Mouse (Mus musculus) embryonic stem cell, embryonic (primary cell): ENCODE measurements around the gene Palb2.

Source experiments
- CTCF ChIA-PET, 4 experiments: fragments of 300-600 bp in 2 of 4; fragments of 350-600 bp in 2 of 4; sonication (Branson Sonifier 250); formaldehyde crosslinking; loops; one replicate each; lab custom pipeline; 2022; ENCODE audit warnings: inconsistent platforms in 2 of 4; lab: Charles Lee
- POLR2A ChIA-PET, 4 experiments: fragments of 300-600 bp in 2 of 4; fragments of 350-600 bp in 2 of 4; sonication (Branson Sonifier 250); formaldehyde crosslinking; loops; one replicate each; lab custom pipeline; 2022; ENCODE audit warnings: antibody characterized with exemption in 4 of 4, inconsistent platforms in 1 of 4; lab: Charles Lee

Palb2 gene

DNA sequence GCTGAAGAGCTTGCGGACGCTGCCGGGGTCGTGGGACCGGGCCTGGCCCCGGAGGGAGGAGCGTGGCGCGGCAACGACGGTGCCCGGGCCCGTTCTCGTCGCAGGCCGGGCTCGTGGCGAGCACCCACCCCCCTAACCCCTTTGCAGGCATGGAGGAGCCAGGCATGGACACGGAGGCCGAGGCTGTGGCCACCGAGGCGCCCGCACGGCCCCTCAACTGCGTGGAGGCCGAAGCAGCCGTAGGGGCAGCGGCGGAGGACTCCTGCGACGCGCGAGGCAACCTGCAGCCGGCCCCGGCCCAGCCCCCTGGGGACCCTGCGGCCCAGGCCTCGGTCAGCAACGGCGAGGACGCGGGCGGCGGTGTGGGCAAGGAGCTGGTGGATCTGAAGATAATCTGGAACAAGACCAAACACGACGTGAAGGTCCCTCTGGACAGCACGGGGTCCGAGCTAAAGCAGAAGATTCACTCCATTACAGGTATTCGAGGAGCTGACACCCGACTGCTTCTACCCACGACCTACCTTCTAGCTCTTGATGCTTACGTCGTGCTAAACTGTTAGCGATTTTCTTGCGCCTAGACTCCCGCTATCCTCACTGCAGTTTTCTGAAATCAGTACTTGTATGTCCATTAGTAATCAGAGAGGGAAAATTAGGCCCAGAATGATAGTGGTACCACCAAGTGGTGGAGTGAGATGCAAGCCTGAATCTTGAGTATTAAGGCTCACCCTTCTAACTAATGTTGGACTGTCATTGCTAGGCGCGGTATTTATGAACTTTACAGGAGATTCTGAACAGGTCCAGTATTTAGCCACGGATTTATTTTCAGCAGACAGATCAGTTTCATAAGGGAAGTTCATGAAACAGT is 65.0 kb downstream of the Palb2 start:
- ChIA-PET POLR2A (interaction anchor here in 3 of 4 experiments (0.6 to 6.3 kb wide), 66 partner anchors 9 to 360 kb away, joined by 3 to 101 read pairs (median 5); partner anchors contain the start of genes Dctn5 (in 3 of the 3), Palb2 (in 3 of the 3), Cog7 (in 2 of the 3) and Gga2 (in 2 of the 3)), CTCF (interaction anchor here in 1 of 4 experiments (0.6 to 1.5 kb wide), 5 partner anchors 27 to 333 kb away, joined by 3 to 7 read pairs (median 3); partner anchors contain the start of gene Scnn1g)

DNA sequence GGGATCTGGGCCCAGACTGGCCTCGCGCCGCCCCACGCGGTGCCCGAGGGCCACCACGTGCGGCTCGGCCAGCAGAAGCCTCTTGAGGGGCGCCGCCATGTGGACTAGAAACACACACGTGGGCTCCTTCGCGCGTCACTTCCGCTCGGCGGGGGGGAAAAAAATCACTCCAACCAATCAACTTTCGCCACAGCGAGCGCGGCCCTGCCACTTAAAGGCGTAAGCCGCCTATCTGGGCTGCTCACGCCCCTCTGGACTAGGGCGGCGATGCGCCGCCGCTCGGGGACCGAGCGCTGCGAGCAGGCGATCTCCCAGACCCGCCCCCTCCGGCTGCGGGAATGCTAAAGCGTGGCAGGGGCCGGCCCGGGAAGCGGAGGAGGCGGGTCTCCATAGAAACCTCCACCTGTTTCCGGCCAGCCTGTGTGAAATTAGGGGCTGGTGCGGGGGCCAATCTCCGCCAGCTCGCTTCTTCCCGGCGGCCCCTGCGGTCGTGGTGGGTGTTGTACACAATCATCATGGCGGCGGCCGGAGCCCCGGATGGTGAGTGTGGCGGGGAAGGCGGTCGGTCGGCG is 65.8 kb downstream of the Palb2 start, which contains the start of the genes Ubfd1 and Ears2:
TSS of gene Ubfd1 (plus strand) at position 231 of the 572 bp plus-strand sequence.
TSS of gene Ears2 (minus strand) at position 319 of the 572 bp plus-strand sequence.
- CTCF ChIA-PET: interaction anchor here in 1 of 4 experiments (0.6 to 1.5 kb wide), 5 partner anchors 28 to 333 kb away, joined by 3 to 7 read pairs (median 3); partner anchors contain the start of gene Scnn1g
- POLR2A ChIA-PET: interaction anchor here in 3 of 4 experiments (0.6 to 6.3 kb wide), 62 partner anchors 9 to 360 kb away, joined by 3 to 101 read pairs (median 5); partner anchors contain the start of genes Dctn5 (in 3 of the 3), Palb2 (in 3 of the 3), Cog7 (in 2 of the 3) and Gga2 (in 2 of the 3)

DNA sequence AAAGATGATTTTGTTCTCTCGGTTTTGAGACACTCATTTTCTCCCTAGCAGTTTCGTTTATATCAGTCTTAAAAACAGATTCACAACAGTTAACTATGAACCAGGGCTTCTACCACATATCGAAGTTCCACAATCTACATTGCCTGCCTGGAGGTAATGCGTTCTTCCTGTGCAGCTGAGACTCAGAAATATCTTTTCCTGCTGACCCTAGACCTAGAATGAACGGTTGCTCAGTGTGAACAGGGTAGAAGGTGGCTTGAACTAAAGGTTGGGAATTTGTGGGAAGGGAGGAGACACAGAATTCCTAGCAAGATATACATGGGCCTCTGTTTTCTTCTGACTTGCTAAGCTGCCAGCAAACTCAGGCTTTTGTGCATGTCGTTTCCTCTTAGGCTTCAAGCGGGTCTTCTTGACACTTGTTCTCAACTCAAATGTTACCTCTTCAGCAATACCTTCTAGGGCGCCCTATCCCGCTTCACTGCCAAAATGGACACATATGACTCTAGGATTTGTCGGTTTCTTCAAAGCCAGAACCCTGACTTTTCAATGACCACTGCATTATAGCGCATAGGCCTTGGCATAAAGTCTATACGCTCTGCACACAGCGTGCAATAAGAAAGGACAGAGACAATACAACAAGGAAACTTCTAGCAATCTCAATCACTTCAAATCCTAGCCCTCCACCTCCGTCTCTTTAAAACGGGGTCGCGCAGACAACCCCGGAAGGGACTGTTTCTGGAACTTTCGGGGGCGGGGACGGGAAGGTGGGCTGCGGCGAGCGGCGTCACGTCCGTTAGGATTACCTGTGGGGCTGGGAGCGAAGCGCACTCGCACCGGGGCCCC is 66.5 kb downstream of the Palb2 start:
- POLR2A ChIA-PET: interaction anchor here in 3 of 4 experiments (0.6 to 6.3 kb wide), 58 partner anchors 8 to 359 kb away, joined by 3 to 101 read pairs (median 6); partner anchors contain the start of genes Dctn5 (in 3 of the 3), Palb2 (in 3 of the 3), Gga2 (in 2 of the 3) and Plk1 (in 2 of the 3)
- CTCF ChIA-PET: interaction anchor here in 1 of 4 experiments (0.6 to 1.5 kb wide), 5 partner anchors 29 to 332 kb away, joined by 3 to 7 read pairs (median 3); partner anchors contain the start of gene Scnn1g

DNA sequence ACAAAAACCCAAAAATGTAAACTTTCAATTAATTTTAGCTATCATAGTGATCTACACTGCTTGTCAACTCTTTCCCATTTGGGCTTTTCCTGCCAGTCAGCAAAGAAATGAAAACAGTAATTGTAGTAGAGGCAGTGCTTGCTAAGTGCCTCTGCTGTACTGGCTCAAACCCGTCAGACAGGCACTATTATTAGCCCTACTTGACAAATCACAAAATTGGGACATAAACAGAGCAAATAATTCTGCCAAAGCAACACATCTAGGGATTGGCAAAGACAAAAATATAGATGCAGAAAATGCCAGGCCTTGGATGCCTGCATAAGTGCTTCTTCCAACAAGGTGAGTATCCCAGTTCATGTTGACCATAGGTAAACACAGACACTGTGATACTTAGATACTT is 67.1 kb downstream of the Palb2 start:
- POLR2A ChIA-PET: interaction anchor here in 3 of 4 experiments (0.7 to 4.7 kb wide), 19 partner anchors 8 to 620 kb away, joined by 3 to 44 read pairs (median 4); partner anchors contain the start of genes Dctn5 (in 2 of the 3), Gga2 (in 2 of the 3), Palb2 (in 2 of the 3) and Plk1 (in 1 of the 3)
- CTCF ChIA-PET: no interaction called here
